Mouse (Mus musculus) gastrocnemius, adult 18-20 months (tissue): ENCODE results near the gene Cabp7. TPM values are rescaled to one million over a fixed set of nuclear protein-coding genes. Genes with fewer than 3 reads are reported as not detected.

Experiments
- DNase-seq: peaks from one replicate; pipeline ENCODE4 v3.0.0; 2021; ENCODE audit warnings: low spot score
- long read RNA-seq, 2 experiments: library from polyadenylated mRNA; stranded (forward); transcript quantifications; one replicate each; pipeline ENCODE4 v2.0.0; 2021
- total RNA-seq, 2 experiments: library from RNA; stranded (reverse); gene quantifications; 2 replicates each; pipeline ENCODE4 v1.2.3; 2021

Gene Cabp7
- total RNA-seq, result under 1 TPM in 1 of 2 experiments, not detected in 1; 0.16 TPM
- long read RNA-seq, experiment 1, result 0 reads
- long read RNA-seq, experiment 2, result 0 reads

DNA sequence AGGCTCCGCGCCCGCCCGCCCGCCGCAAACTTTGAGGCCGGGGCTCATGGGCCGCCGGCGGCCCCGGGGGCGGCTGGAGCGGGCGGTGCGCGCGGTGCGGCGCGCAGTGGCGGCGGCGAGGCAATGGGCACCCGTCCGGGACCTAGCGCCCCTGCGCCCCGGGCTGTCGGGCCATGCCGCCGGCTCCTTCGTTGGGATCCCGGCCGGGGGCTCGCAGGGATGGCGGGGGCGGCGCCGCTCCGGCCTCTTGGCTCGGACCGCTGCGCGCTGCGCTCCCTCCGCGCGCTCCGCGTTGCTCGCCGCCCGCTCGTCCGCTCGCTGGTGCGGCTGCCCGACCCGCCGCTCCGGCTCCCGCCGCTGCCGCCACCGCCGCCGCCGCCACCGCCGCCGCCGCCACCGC, at the start of gene Cabp7:
TSS of gene Cabp7 (minus strand) at position 46 of the 400 bp plus-strand sequence.
- DNase-seq, result no peak

DNA sequence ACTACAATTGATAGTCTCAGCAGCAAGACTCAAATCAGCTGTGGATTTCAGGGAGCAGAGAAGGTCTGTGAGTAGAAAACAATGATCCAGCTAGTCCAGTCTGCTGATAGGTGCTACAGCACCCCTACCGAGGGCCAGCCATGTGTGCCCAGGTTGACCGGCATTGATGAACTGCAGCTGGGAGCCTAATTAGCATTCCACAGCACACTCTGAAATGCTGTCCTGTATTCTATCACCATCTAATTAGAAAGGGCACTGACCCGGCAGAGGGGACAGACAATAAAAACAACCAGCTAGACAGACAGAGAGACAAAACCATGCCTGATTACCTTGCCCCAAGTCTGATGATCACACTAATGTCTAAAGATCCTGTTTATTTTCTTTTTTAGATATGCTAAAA, 46.4 kb upstream of the Cabp7 start:
- no peak for DNase-seq

DNA sequence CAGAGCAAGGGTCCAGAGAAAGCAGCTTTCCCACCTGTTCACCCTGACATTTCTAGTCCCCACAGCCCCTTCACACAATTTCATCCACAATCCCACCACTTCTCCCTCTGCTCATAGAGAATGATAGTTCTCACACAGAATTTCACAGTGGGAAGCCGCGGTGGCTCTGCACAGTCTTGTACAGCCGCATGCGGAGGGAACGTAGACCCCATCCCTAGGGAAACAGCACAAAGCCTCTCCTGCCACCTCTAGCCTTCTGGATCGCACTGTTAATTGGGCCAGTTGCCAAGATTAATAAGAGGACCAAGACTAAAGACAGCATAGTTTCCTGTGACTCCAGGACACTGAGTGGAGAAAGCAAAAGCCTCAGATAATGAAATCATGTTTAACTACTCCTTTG, 45.0 kb upstream of the Cabp7 start:
- no peak for DNase-seq

DNA sequence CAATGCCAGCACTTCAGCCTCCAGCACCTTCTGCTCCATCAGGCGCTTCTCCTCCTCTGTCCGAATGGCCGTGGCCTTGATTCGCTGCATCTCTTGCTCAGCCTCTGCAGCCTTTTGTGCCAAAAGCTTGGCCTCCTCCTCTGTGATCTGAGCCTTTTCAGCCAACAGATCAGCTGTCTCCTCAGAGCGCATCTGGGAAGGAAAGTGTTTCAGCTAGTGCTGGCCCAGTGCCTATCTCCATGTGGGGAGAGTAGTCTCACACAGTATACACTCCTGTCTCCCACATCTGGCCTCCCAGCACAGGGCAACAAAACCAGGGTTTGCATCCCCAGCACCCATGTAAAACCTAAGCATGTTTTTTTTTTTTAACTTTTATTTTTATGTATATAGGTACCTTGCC, 43.1 kb upstream of the Cabp7 start:
- no peak for DNase-seq

DNA sequence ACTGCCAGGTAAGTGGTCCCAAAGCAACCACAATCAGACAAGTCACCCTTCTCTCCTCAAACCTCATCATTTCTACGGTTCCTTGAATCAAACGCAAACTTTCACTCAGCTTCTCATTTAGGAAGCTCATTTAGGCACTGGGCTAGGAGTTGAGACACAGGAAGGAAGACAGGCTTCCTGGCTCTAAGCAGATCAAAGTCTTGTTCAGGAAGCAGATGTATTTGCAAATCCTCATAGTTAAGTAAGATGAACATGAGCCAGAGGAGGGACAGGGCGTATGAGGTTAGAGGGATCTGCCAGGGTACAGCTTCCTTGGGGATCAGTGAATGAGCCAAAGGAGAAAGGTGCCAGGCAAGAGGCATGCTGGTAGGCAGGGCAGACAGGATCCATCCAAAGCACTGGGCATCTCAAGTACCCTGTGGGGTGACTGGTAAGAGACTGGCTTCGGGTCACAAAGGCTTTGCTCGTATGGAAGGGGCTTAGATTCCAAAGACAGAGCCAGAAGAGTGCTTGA, 38.1 kb upstream of the Cabp7 start:
- peak; percentile 32 for DNase-seq

DNA sequence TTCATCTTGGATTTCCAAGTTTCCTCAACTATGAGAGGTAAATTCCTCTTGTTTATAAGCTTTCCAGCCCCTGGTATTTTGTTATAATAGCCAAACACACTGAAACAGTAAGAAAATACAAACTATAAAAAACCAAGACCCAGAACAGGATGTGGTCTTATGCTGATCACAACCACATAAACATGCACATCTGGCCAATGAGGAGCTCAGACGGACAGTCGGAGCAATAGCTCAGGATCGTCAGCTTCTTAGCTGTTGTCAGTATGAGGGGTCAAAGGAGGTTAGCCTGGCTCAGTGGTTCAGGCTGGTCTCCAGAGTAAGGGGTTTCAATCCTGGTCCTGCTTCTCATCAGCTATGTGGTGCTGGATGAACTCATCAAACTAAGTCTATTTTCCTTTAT, 36.5 kb upstream of the Cabp7 start:
- DNase-seq, result no peak

DNA sequence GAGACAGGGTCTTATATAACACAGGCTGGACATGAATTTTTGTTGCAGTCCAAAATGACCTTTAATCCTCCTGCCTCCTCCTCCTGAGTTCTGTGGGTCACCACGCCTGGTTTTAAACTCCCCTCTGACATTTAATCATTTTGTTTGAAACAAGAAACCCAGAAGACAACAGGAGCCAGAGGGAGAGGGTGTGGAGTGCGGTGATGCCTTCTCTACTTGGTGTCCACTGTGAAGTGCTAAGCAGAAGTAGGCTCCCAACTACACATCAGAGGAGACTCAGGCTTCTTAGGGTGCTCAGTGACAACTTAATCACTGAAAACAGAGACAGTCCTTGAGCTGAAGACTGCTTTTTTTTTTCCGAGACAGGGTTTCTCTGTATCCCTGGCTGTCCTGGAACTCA, 34.3 kb upstream of the Cabp7 start:
- DNase-seq, result no peak

DNA sequence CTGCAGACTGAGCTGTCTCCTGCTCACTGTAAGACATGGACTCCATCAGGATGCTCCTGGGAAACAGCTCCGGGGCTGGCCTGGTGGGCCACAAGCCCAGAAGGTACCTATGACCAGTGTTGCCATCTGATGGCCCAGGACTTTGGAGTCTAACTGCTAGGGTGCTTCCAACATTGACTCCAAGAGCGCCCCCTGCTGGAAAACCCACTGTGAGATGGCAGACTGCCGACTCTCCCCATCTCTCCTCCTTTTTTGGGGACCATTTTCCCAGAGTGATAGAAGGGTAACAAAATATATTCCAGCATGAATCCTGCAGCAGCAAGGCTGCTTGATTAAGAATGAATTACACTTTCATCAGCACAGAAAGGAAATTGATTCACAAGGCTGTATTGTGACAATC, 26.3 kb upstream of the Cabp7 start:
- peak; percentile 25 for DNase-seq

DNA sequence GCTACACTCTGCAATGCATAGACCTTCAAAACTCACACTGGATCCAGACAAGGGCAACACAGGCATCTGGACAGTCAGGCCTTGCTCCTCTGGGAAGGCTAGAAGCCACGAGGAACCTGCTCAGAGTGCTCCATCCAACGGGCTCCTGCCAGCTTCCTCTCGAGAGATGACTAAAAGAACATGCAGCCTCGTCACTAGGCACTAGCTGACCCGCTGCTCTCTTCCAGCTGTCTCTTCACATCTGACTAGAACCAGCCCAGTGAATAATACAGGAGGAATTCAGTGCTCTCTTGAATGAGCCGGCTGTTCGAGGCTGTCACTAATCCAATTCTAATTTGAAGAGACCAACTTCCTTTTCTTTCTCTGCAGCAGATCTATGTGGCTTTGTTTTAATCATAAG, 25.2 kb upstream of the Cabp7 start:
- DNase-seq, result peak; percentile 16

DNA sequence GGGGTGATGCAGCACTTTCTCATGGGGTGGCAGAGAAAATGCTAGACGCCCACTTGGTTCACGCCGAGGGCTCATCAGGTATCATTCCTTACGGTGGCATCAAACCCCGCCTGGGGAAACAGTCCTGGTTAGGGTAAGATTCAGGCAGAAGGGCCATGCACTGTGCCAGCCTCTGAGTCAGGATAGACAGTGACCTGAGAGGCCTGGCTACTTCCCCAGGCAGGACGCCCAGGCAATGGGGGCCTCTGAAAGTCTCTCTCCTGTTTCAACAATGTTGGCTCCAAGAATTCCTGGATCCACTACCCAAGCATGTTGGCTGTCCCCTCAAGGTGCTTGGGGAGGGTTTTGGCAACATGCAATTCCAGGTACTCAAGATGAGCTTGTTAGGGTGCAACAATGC, 23.3 kb upstream of the Cabp7 start:
- DNase-seq, result peak; percentile 53

DNA sequence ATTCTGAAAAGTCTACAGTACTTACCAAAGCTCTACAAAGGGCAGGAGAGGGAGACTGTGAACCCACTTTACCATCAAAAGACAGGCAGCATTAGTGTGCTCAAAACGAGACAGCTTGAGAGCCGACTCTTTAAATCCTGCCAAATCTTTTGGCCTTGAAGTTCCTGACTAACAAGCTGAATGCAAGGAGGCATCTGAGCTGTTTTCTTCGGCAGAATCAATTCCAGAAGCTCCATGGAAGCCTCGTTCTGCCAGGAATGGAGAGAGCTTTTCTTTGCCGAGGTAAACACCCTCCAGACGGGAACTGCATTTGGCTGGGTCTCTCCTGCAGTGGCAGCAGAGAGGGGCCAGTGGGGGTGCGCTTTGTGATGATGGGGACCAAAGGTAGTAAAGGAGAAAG, 22.7 kb upstream of the Cabp7 start:
- DNase-seq, result no peak

DNA sequence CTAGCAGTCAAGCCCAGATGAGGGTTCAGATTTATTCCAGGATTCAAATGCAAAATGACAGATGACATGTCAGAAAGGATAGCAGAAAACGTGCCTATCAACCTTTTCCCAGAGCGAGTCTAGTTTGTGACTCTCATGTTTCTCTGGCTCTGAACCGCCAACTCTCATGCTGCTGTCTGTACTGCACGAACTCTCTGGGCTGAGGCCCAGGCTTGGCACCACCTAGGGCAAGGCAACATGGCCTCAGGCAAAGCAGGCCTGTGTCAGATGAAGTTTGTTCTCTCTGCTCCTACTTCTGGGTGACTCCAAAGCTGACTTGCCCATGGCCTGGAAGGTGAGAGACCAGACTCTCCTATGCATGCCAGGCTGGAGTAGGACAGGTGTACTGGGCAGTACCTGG, 21.8 kb upstream of the Cabp7 start:
- peak; percentile 36 for DNase-seq

DNA sequence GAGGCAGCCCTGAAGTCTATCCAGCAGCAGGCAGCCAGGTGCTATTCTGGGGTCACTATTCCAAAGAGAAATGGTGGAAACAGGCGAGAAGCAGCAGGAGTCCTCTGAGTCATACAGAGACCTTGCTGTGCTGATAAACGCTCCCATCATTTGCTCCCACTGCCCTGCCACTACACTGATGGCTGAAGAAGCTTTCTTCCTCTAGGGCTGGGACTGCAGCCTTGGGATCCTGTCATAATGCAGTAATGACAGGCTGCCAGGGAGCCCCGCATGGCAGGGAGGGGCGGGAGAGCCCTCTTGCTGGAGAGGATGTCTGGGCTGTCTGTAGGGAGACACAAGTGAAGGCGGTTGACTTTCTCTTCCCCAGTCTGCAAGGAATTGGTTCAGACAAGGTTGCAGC, 17.9 kb upstream of the Cabp7 start:
- DNase-seq, result no peak

DNA sequence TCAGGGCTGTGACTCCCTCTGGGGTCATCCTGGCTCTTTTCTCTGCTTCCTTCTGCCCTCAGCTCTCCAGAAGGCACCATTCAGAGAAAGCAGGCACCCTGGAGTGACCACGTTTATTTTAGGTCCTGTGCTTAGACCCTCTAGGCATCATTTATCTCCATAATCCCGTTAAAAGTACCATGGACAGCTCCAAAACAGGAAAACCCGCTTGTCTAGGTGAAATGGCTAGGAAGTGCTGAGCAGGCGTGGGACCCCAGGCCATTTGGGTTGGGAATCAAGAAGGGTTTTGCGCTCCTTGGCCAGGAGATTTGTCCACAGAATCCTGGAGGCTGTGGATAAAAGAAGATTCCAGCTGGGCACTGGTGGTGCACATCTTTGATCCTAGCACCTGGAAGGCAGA, 17.1 kb upstream of the Cabp7 start:
- DNase-seq, result no peak

DNA sequence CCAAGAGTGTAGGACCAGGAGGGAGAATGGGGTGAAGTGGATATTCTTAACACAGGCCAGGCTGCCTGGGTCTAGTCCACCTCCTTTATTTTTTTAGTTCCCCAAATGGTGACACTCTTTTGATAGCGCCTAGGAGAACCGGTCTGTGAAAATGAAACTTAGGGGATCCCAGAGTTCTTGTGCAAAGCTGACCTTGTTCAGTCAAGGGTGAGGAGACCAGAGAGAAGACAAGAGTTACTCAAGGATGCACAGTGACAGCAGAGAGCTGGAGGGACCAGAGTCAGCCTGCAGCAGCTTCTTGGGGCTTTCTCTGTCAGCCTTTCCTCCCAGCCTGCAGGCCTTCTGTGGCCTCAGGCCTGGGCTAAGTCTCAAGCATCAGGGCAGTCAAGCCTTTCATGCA, 15.9 kb upstream of the Cabp7 start:
- DNase-seq, result no peak

DNA sequence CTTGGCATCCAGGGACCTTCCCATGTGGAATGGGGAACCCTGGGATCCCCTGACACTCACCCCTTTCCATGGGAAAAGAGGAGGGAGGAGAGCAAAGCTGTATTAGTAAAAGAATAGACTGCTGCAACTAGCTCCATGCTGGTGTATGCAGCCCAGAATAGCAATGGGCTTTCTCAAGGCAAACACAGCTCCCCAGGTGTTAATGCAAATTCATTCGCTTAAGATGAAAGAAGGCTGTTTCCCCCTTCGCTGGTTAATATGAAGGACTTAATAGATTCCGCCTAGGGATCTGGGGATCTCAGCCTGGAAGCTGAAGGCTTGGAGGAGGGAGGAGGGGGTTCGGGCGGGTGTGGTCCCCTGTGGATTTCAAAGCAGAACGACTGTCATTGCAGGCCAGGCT, 15.4 kb upstream of the Cabp7 start:
- DNase-seq, result no peak

DNA sequence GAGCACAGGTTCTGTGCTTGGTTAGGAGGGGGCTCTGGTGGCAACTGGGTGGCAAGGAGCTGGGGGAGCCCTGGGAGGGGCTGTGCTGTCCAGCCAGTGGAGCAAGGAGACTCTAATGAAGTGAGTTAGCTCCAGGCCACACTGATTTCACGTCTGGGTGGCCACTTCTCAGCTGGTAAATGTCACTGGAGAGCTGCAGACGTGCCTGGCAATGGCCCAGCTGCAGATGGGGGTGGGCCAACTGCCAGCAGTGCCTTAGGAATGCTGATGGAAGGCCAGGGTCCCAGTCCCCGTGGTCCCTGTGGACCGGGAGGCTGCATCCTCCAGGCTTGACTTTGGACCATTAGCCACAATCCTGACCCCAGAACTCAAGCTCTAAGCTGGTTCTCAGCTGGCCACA, 13.9 kb upstream of the Cabp7 start:
- DNase-seq, result no peak

DNA sequence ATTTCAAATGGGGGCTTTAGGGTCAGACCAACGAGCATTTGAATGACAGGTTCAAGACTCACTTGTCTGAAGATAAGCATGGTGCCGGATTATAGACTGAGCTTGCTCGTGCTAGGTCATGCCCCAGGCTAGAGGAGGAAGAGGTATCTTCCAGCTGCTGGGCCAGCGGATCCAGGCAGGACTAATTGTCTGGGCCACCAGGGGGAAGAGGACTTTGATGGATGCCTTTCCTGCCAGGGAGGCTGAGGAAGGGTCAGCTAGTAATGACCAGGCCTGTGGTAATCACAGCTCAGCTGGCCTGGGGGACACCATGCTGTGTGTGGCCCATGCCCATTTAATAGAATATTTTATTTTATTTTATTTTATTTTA, 11.2 kb upstream of the Cabp7 start:
- no peak for DNase-seq

DNA sequence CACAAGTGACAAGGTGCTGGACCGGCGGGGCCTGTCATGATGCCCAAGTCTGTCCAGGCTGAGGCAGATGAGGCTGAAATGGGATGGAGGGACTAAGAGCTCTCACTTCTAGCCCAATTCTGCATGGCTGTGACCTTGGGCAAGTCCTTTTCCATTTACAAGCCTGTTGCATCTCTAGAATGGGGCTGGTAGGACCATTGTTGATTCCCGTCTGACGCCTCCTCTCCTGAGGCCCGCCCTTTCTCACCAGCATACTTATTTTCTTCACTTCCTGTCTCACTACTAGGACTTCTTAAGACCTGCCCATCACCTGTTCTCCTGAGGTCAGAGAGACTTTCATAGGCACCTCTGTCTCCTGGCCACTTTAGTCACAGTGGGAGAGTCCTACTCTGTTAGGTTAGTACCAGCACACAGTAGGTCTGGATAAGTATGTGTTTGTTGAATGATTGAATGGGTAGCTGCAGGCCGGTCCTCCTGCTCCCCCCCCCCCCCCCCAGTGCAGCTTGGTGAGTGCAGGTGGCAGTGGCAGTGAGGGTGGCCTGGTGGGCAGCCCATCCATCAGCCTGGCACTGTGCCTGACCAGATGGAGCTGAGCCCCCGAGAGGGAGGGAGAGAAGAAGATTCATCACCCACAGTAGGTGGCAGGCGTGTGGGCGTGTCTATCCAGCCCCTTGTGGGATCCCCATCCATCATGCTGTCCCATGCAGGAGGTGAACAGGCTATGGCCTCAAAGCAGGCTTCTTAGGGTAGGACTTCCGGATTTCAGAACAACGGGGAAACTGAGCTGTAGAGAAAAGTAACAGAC, 10.6 kb upstream of the Cabp7 start:
- DNase-seq, result no peak

DNA sequence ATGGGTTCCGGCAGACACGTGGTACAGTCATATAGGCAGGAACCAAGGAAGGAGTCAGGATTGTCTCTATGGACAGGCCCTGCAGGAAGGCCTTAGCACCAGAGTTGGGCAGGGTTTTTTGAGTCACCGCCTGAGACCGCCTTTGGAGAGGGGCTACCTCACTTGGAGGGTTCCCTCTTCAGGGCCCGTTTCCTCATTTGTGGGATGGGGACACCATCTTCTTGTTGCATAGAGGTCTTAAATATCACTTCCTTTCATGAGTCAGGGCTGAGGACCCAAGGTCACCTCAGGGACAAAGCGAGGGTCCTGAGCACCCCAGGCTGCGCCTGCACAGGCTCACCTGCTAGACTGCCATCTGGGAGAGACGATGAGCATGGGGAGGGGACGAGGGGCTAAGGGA, 9.9 kb upstream of the Cabp7 start:
- no peak for DNase-seq

DNA sequence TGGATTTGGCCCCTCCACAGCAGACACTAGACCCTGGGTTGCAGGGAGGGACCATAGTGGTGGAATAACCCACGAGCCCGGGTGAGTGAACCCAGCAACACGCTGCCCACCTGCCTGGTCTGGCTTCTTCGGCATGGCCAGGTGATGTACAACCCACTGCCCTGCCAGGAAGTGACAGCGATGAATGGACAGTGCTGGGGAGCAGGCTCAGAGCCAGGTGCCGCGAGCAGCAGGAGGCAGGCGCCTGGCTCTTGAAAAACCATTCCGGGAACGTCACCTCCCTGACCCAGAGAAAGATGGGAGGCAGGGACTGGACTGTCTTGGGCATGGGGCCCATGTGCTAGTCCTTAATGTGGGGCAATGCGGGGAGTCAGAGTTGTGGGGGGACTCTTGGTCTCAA, 8.3 kb upstream of the Cabp7 start:
- DNase-seq, result no peak

DNA sequence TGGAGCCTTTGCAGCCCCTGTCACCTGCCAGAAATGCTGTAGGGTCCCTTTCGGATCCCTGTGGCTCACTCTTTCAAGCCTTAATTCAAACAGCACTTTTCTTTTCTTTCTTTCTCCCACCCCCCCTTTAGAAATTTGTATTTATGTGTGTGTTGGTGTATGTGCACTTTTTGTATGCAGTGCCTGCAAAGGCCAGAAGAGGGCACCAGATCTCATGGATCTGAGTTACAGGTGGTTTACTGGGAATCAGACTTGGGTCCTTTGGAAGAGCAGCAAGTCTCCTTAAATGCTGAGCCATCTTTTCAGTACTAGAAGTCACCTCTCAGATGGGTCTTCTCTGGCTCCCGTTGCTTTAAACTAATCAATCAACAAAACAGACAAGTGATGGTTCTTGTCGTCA, 7.5 kb upstream of the Cabp7 start:
- no peak for DNase-seq

DNA sequence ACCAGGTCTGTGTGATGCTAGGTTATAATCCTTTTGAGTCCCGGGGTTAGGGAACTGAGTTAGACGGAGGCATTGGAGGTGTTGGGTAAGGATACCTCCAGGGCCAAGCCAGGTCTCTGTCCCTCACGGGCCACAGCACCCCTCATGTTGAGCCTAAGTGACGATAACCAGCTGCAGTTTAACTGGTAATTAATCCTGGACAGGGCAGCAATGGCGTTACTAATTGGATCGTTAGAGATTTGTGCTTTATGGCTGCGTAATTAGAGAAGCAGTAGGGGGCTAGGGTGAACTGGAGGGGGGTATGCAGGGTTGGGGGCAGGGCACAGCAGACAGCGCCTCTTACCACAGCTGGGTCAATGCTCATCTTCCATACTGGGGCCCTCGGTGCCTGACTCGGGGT, 6.3 kb upstream of the Cabp7 start:
- DNase-seq, result no peak

DNA sequence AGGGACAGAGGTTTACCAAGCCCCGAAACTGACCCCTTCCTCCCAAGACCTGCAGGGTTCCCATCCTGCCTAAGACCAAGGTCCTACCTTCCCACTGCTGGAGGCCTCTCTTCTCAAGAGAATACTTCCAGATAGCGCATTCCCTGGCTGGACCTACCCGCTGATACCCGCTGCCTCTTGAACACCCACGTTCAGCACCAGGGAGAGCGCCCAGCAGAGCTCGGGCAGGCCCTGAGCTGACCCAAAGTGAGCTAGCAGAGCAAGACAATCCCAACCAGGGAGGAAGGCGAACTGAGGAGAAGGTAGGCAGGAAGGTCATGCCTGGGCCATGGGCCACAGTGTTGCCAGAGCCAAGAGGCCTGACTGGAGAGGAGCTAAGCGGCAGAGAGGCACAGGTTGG, 3.7 kb upstream of the Cabp7 start:
- DNase-seq, result peak; percentile 42
